Mouse (Mus musculus): ENCODE data around the gene Otud3. TPM values are rescaled to one million over a fixed set of nuclear protein-coding genes. Genes with fewer than 3 reads are reported as not detected.

Gene Otud3
- polyA plus RNA-seq, 1 experiment from 2014 or later = 2.6 TPM

- Histone ChIP-seq H3K36me3 (no peaks in the 10 kb centered on the region), H3K27me3 (peaks cover 14% of the 10 kb centered on the region; the same call in 1 of the 2 replicates), H3K4me2 (no peak overlapping the region), H3K4me3 (no peak overlapping the region), H3K4me1 (replicated peaks) (no peaks in the 10 kb centered on the region), H3K9ac (no peak overlapping the region), H3K27ac (no peak overlapping the region), H3K9me3 (replicated peaks) (no peaks in the 10 kb centered on the region)
- 47% methylated on average over 8 of the region's 8 CpGs for WGBS
- no peak for ATAC-seq (replicated peaks; ENCODE audit: insufficient number of reproducible peaks, insufficient read depth, low FRiP score, low read depth)
These were observed 45.1 kb downstream of the Otud3 start for GRCm38 (mm10) chr4:138868666-138869065.

GRCm38 (mm10) chr4:138866413-138866812 lies 47.3 kb downstream of the Otud3 start:
- no peak for ATAC-seq (replicated peaks; ENCODE audit: insufficient number of reproducible peaks, insufficient read depth, low FRiP score, low read depth)
- Histone ChIP-seq H3K4me1 (replicated peaks) (no peaks in the 10 kb centered on the region), H3K9me3 (replicated peaks) (no peaks in the 10 kb centered on the region), H3K27me3 (peaks cover 14% of the 10 kb centered on the region; the same call in 1 of the 2 replicates), H3K9ac (no peak overlapping the region), H3K4me2 (no peak overlapping the region), H3K36me3 (no peaks in the 10 kb centered on the region), H3K4me3 (no peak overlapping the region), H3K27ac (no peak overlapping the region)
- 11% methylated on average over 7 of the region's 7 CpGs for WGBS

- Histone ChIP-seq H3K4me3 (no peak overlapping the region), H3K4me1 (replicated peaks) (no peaks in the 10 kb centered on the region), H3K27me3 (peaks cover 14% of the 10 kb centered on the region; the same call in 1 of the 2 replicates), H3K9ac (no peak overlapping the region), H3K27ac (no peak overlapping the region), H3K4me2 (no peak overlapping the region), H3K9me3 (replicated peaks) (no peaks in the 10 kb centered on the region), H3K36me3 (no peaks in the 10 kb centered on the region)
- no peak for ATAC-seq (replicated peaks; ENCODE audit: insufficient number of reproducible peaks, insufficient read depth, low FRiP score, low read depth)
- 60% methylated on average over 6 of the region's 6 CpGs for WGBS
These were observed 47.8 kb downstream of the Otud3 start for GRCm38 (mm10) chr4:138865991-138866390.

- no peaks in the 10 kb centered on the region for H3K36me3 ChIP-seq
- WGBS = 43% methylated on average over 5 of the region's 5 CpGs
- no peak for ATAC-seq (replicated peaks; ENCODE audit: insufficient number of reproducible peaks, insufficient read depth, low FRiP score, low read depth)
These were observed 48.7 kb downstream of the Otud3 start for GRCm38 (mm10) chr4:138865092-138865491.

GRCm38 (mm10) chr4:138863344-138863998 lies 50.3 kb downstream of the Otud3 start, which contains the start of gene Pla2g5:
Gene Pla2g5 (minus strand): TSS chr4:138863482.
- Histone ChIP-seq H3K4me2 (no peak within 1 kb of the TSS), H3K27me3 (peaks cover 23% of the 10 kb centered on the region; the same call in 1 of the 2 replicates), H3K4me1 (replicated peaks) (peaks cover 9% of the 10 kb centered on the region; the same call in 1 of the 2 replicates), H3K4me3 (no peak within 1 kb of the TSS), H3K9ac (no peak within 1 kb of the TSS), H3K27ac (no peak within 1 kb of the TSS), H3K36me3 (no peaks in the 10 kb centered on the region), H3K9me3 (replicated peaks) (no peaks in the 10 kb centered on the region)
- ATAC-seq (replicated peaks; ENCODE audit: insufficient number of reproducible peaks, insufficient read depth, low FRiP score, low read depth) = no peak
- 63% methylated on average over 10 of the region's 10 CpGs for WGBS

More at GRCm38 (mm10) chr4:138865092-138865491, 48.7 kb downstream of the Otud3 start:
- H3K27me3 ChIP-seq = peaks cover 14% of the 10 kb centered on the region; the same call in 1 of the 2 replicates
- H3K27ac ChIP-seq = no peak overlapping the region
- H3K9ac ChIP-seq = no peak overlapping the region
- peaks cover under 1% of the 10 kb centered on the region; the same call in 1 of the 2 replicates for H3K4me1 ChIP-seq (replicated peaks)
- no peak overlapping the region for H3K4me2 ChIP-seq
- no peaks in the 10 kb centered on the region for H3K9me3 ChIP-seq (replicated peaks)
- no peak overlapping the region for H3K4me3 ChIP-seq

GRCm38 (mm10) chr4:138859728-138860127 lies 54.0 kb downstream of the Otud3 start:
- Histone ChIP-seq H3K27ac (no peak overlapping the region), H3K4me2 (peak overlapping the region; percentile 48), H3K27me3 (peaks cover 21% of the 10 kb centered on the region; the same call in 1 of the 2 replicates), H3K9ac (no peak overlapping the region), H3K36me3 (no peaks in the 10 kb centered on the region), H3K4me3 (no peak overlapping the region), H3K9me3 (replicated peaks) (no peaks in the 10 kb centered on the region), H3K4me1 (replicated peaks) (peaks cover 9% of the 10 kb centered on the region; the same call in 1 of the 2 replicates)
- 7% methylated on average over 13 of the region's 13 CpGs for WGBS
- ATAC-seq (replicated peaks; ENCODE audit: insufficient number of reproducible peaks, insufficient read depth, low FRiP score, low read depth) = no peak; the same call in 1 of the 2 replicates

GRCm38 (mm10) chr4:138859245-138859644 lies 54.5 kb downstream of the Otud3 start:
- 21% methylated on average over 9 of the region's 9 CpGs for WGBS
- Histone ChIP-seq H3K27ac (no peak overlapping the region), H3K4me2 (peak overlapping the region; percentile 48), H3K9ac (no peak overlapping the region), H3K4me1 (replicated peaks) (peaks cover 9% of the 10 kb centered on the region; the same call in 1 of the 2 replicates), H3K36me3 (no peaks in the 10 kb centered on the region), H3K4me3 (no peak overlapping the region), H3K9me3 (replicated peaks) (no peaks in the 10 kb centered on the region), H3K27me3 (peaks cover 18% of the 10 kb centered on the region; the same call in 1 of the 2 replicates)
- ATAC-seq (replicated peaks; ENCODE audit: insufficient number of reproducible peaks, insufficient read depth, low FRiP score, low read depth) = no peak

- no peak overlapping the region for H3K4me2 ChIP-seq
- no peaks in the 10 kb centered on the region for H3K36me3 ChIP-seq
- H3K4me3 ChIP-seq = no peak overlapping the region
- 70% methylated on average over 15 of the region's 15 CpGs for WGBS
- no peaks in the 10 kb centered on the region for H3K9me3 ChIP-seq (replicated peaks)
- peaks cover 9% of the 10 kb centered on the region; the same call in 1 of the 2 replicates for H3K4me1 ChIP-seq (replicated peaks)
- no peak overlapping the region for H3K27ac ChIP-seq
- no peak overlapping the region for H3K9ac ChIP-seq
- peaks cover 18% of the 10 kb centered on the region; the same call in 1 of the 2 replicates for H3K27me3 ChIP-seq
- no peak for ATAC-seq (replicated peaks; ENCODE audit: insufficient number of reproducible peaks, insufficient read depth, low FRiP score, low read depth)
These were observed 55.3 kb downstream of the Otud3 start for GRCm38 (mm10) chr4:138858446-138858845.

- Histone ChIP-seq H3K27me3 (peaks cover 18% of the 10 kb centered on the region; the same call in 1 of the 2 replicates), H3K4me1 (replicated peaks) (peaks cover 9% of the 10 kb centered on the region; the same call in 1 of the 2 replicates), H3K36me3 (no peaks in the 10 kb centered on the region), H3K9me3 (replicated peaks) (no peaks in the 10 kb centered on the region), H3K4me3 (no peak overlapping the region), H3K27ac (no peak overlapping the region), H3K4me2 (no peak overlapping the region), H3K9ac (no peak overlapping the region)
- no peak for ATAC-seq (replicated peaks; ENCODE audit: insufficient number of reproducible peaks, insufficient read depth, low FRiP score, low read depth)
- WGBS = 75% methylated on average over 10 of the region's 10 CpGs
These were observed 56.2 kb downstream of the Otud3 start for GRCm38 (mm10) chr4:138857576-138857975.

- Histone ChIP-seq H3K4me2 (no peak overlapping the region), H3K9me3 (replicated peaks) (no peaks in the 10 kb centered on the region), H3K27ac (no peak overlapping the region), H3K27me3 (peaks cover 18% of the 10 kb centered on the region; the same call in 1 of the 2 replicates), H3K4me1 (replicated peaks) (peaks cover 9% of the 10 kb centered on the region; the same call in 1 of the 2 replicates), H3K36me3 (no peaks in the 10 kb centered on the region), H3K9ac (no peak overlapping the region), H3K4me3 (no peak overlapping the region)
- no peak for ATAC-seq (replicated peaks; ENCODE audit: insufficient number of reproducible peaks, insufficient read depth, low FRiP score, low read depth)
- 33% methylated on average over 7 of the region's 7 CpGs for WGBS
These were observed 57.3 kb downstream of the Otud3 start for GRCm38 (mm10) chr4:138856491-138856890.

GRCm38 (mm10) chr4:138855092-138855632 lies 58.6 kb downstream of the Otud3 start:
- H3K9me3 ChIP-seq (replicated peaks) = no peaks in the 10 kb centered on the region
- H3K27ac ChIP-seq = no peak overlapping the region
- no peak overlapping the region for H3K9ac ChIP-seq
- H3K4me2 ChIP-seq = no peak overlapping the region
- 77% methylated on average over 9 of the region's 9 CpGs for WGBS
- ATAC-seq (replicated peaks; ENCODE audit: insufficient number of reproducible peaks, insufficient read depth, low FRiP score, low read depth) = no peak
- H3K36me3 ChIP-seq = no peaks in the 10 kb centered on the region
- peaks cover 9% of the 10 kb centered on the region; the same call in 1 of the 2 replicates for H3K4me1 ChIP-seq (replicated peaks)
- no peak overlapping the region for H3K4me3 ChIP-seq
- H3K27me3 ChIP-seq = peaks cover 28% of the 10 kb centered on the region; the same call in 1 of the 2 replicates

All from heart, embryonic 15.5 days (tissue).